Mouse (Mus musculus) lung, embryonic 15.5 days (tissue): ENCODE data around the gene Cuedc1. TPM values are rescaled to one million over a fixed set of nuclear protein-coding genes. Genes with fewer than 3 reads are reported as not detected.

Experiments used
- ATAC-seq: fragments of 200-750 bp; cut with Nextera tagmentation; 2 replicates; pipeline ENCODE4 v1.8.0; 2017; ENCODE audit warnings: moderate number of reproducible peaks, borderline replicate concordance; ENCODE audit not compliant: low FRiP score, low TSS enrichment; ENCODE audit errors: extremely low read depth
- H3K27ac ChIP-seq: fragments of 300-500 bp; sonication (generic); 2 replicates; pipeline ENCODE4 v1.5.1; 2015; ENCODE audit warnings: moderate library complexity, mild to moderate bottlenecking, inconsistent platforms
- H3K27me3 ChIP-seq: fragments of 300-500 bp; sonication (generic); 2 replicates; pipeline ENCODE4 v1.6.1; 2015; ENCODE audit warnings: inconsistent platforms
- H3K36me3 ChIP-seq: fragments of 300-500 bp; sonication (generic); 2 replicates; pipeline ENCODE4 v1.6.1; 2015; ENCODE audit warnings: inconsistent platforms
- H3K4me1 ChIP-seq: fragments of 300-500 bp; sonication (generic); 2 replicates; pipeline ENCODE4 v1.6.1; 2015; ENCODE audit warnings: inconsistent platforms
- H3K4me2 ChIP-seq: fragments of 300-500 bp; sonication (generic); 2 replicates; pipeline ENCODE4 v1.6.1; 2015; ENCODE audit warnings: inconsistent platforms, mild to moderate bottlenecking, moderate library complexity
- H3K4me3 ChIP-seq: fragments of 300-500 bp; sonication (generic); 2 replicates; pipeline ENCODE4 v1.5.1; 2015; ENCODE audit warnings: mild to moderate bottlenecking, inconsistent platforms
- H3K9ac ChIP-seq: fragments of 300-500 bp; sonication (generic); 2 replicates; pipeline ENCODE4 v1.6.1; 2015; ENCODE audit warnings: inconsistent platforms
- H3K9me3 ChIP-seq: fragments of 300-500 bp; sonication (generic); 2 replicates; pipeline ENCODE4 v1.6.1; 2016; ENCODE audit warnings: inconsistent platforms
- WGBS: fragments of 180-500 bp; shearing (Covaris S2); methylation state at CpG from one replicate; pipeline ENCODE4 v1.1.7; 2015; 5-methylcytosine and 5-hydroxymethylcytosine counted together
- polyA plus RNA-seq: library from polyadenylated mRNA; unstranded; fragments of >200 nt; fragmentation: Nextera tagmentation; extraction: Ambion mirVana; gene quantifications from 2 replicates; pipeline ENCODE4 v1.2.1, GENCODE M21; 2015

Gene Cuedc1
- polyA plus RNA-seq, 1 experiment from 2014 or later: 19.7 TPM

DNA sequence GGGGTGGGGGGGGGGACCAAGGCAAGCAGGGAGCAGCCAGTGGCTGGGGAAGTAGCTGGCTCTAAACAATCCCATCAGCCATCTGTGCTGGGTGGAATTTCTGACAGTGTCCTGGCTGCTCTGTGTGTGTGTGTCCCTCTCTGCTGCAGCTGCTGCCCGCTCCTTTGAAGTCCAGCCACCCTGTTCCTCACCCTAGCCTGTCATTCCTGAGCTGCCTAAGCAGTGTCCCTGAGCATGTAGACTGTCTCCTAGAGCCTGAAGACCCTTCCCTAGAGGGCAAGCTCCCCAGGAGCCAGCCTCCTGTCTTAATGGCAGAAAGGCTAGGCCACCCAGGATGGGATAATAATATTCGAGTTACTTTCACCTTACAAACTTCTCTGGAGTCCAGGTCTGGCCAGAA is 58.5 kb downstream of the Cuedc1 start:
- Histone ChIP-seq H3K9ac (no peak overlapping the region; the same call in 1 of the 2 replicates), H3K4me1 (peaks cover 87% of the 10 kb centered on the region), H3K27me3 (no peaks in the 10 kb centered on the region), H3K4me2 (no peak overlapping the region), H3K4me3 (no peak overlapping the region), H3K27ac (peak overlapping the region; percentile 88), H3K36me3 (no peaks in the 10 kb centered on the region), H3K9me3 (no peaks in the 10 kb centered on the region)
- peak; percentile 60; the same call in 1 of the 2 replicates for ATAC-seq
- WGBS: 29% methylated on average over 2 of the region's 2 CpGs

DNA sequence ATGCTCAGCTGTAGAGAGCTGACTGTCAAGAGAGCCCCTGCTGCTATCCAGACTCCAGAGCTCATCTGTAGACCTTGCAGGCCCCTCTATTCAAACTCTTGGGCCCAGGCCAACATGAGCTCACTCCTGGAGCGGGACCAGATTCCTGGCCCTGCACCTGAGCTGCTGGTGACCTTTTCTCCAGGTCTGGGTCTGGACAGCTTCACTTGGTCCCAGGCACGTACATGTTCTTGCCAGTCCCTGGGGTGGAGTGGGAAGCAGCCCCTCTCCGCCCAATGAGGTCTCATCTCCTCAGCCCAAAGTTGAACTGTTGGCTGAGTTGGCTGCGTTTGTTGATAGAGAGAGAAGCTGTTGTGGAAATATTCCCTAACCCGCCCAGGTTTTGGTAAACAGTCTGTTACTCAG is 61.0 kb downstream of the Cuedc1 start:
- Histone ChIP-seq H3K27me3 (no peaks in the 10 kb centered on the region), H3K36me3 (no peaks in the 10 kb centered on the region), H3K4me1 (peaks cover 76% of the 10 kb centered on the region), H3K9ac (no peak overlapping the region), H3K27ac (peak overlapping the region; percentile 91), H3K4me2 (no peak overlapping the region), H3K4me3 (no peak overlapping the region), H3K9me3 (no peaks in the 10 kb centered on the region)
- ATAC-seq: no peak
- WGBS: 39% methylated on average over 5 of the region's 5 CpGs

DNA sequence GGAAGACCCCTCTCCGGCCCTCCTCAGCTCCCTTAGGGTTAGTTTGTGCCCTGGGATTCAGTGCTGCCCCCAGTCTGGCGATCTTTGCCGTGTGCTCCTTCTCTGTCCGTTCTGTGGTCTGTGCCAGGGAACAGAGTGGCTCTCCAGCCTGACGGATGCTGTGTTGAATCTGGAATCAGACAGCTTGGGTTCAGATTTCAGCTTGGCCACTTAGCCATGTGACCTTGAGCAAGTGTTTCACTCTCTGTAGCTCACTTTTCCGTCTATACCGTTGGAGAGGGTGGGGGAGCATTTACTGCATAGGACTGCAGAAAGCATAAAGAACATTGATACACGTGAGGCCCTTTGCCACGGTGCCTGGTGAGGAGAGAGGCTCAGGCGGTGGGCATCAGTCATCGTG is 61.5 kb downstream of the Cuedc1 start:
- Histone ChIP-seq H3K9me3 (no peaks in the 10 kb centered on the region), H3K9ac (no peak overlapping the region), H3K27me3 (no peaks in the 10 kb centered on the region), H3K4me3 (no peak overlapping the region), H3K36me3 (no peaks in the 10 kb centered on the region), H3K4me1 (peaks cover 73% of the 10 kb centered on the region), H3K4me2 (no peak overlapping the region), H3K27ac (peak overlapping the region; percentile 91)
- no peak for ATAC-seq
- 44% methylated on average over 11 of the region's 11 CpGs for WGBS

DNA sequence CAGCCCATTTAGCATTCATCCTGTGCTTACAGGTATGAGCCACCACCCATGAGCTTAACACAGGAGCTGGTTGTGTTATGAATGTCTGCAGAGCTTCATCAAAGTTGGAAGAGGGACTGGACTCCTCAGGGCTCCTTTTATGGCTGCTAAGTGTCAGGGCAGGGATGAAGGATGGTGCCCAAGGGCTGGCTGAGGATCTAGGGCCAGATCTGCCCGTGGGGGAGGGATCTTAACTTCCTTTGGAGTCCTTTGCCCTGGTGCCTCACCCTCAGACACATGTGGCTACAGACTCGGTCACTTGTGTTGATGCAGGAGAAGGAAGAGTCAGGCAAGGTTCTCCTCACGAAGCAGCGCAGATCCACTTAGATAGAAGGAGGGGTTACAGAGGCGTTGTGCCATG is 62.5 kb downstream of the Cuedc1 start:
- Histone ChIP-seq H3K27me3 (no peaks in the 10 kb centered on the region), H3K9ac (no peak overlapping the region), H3K36me3 (no peaks in the 10 kb centered on the region), H3K27ac (peak overlapping the region; percentile 91), H3K4me2 (no peak overlapping the region), H3K9me3 (no peaks in the 10 kb centered on the region), H3K4me1 (peaks cover 73% of the 10 kb centered on the region), H3K4me3 (no peak overlapping the region)
- ATAC-seq: no peak
- WGBS: 54% methylated on average over 5 of the region's 5 CpGs

DNA sequence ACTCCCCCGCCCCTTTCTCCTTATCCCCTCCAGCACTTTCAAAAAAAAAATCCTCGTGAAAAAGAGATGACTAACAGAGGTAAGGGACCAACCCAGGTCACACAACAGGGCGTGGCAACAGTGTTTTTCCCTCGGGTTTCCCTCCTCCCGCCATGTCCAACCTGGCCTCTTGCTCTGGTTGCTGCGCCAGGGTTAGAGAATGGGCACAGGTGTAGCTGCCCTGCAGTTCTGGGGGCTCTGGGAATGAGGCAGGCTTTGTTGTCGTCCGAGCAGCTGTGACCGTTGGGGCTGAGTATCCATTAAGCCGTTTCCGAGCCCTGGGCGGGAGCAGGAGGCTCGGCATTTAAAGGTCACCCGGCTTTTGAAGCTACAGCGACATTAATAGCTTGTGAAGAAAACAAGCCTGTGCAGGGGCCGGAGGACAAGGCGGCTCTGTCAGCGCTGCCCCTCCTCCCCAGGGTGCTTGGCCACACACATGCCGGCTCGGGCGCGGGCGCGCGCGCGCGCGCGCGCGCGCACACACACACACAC is 63.3 kb downstream of the Cuedc1 start:
- Histone ChIP-seq H3K4me2 (peak overlapping the region; percentile 71), H3K36me3 (no peaks in the 10 kb centered on the region), H3K9ac (no peak overlapping the region), H3K4me1 (peaks cover 73% of the 10 kb centered on the region), H3K27me3 (no peaks in the 10 kb centered on the region), H3K4me3 (peak overlapping the region; percentile 31), H3K9me3 (no peaks in the 10 kb centered on the region), H3K27ac (peak overlapping the region; percentile 91)
- ATAC-seq: peak; percentile 47; the same call in 1 of the 2 replicates
- WGBS: under 1% methylated on average over 21 of the region's 33 CpGs

DNA sequence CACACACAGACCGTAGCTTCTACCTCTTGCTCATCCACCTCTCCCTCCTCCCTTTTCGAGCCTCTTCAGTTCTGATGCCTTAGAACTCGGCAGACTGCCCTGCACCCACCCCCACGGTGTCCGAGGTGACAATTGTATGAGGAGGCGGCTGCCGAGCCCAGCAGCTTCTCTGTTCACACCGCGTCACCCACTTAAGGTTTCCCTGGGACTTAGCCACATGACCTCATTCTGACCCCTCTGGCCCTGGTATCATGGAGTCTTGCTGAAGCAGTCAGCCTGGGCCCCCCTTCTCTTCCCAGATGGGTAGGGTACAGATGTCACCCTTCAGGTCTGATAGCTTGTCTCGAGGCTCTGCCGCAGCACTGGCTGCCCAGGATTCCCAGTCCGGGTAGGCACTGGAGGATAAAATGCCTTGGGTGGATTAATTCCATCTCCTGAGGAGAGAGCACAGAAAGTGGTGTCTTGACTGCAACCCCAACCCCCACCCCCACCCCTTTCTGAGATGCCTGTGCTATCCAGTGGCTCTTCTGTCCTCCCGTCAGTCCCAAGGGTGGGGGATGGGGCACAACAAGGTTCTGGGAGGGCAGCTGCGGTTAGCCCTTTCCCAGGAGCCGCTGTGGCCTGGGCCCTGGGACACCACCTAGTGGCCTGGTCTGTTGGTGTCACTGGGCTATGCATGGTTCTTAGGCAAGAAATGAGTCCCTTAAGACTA is 63.9 kb downstream of the Cuedc1 start:
- H3K4me3 ChIP-seq: peak overlapping the region; percentile 31
- H3K9me3 ChIP-seq: no peaks in the 10 kb centered on the region
- H3K4me2 ChIP-seq: peak overlapping the region; percentile 71
- no peaks in the 10 kb centered on the region for H3K27me3 ChIP-seq
- no peaks in the 10 kb centered on the region for H3K36me3 ChIP-seq
- under 1% methylated on average over 14 of the region's 15 CpGs for WGBS
- peak overlapping the region; percentile 31 for H3K9ac ChIP-seq
- H3K27ac ChIP-seq: peak overlapping the region; percentile 91
- ATAC-seq: peak; percentile 78
- peaks cover 70% of the 10 kb centered on the region for H3K4me1 ChIP-seq

DNA sequence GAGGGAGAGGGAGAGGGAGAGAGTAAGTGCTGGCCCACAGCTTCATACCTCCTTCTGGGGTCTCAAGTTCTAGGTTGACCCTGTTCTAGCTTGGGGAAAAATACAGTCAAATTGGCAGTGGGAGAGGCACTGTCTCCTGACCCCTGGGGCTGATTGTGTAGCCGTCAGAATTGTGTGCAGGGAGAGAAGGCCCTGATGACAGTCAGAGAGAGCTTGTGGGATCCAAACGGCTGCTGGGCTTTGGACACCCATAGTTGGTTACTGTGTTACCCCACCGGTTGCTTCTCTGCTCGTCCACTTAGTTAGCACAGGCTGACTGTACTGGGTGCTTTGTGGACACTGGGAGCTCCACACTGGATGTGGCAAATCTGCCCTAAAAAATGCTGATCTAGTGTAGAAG is 64.9 kb downstream of the Cuedc1 start:
- Histone ChIP-seq H3K36me3 (no peaks in the 10 kb centered on the region), H3K27ac (no peak overlapping the region), H3K27me3 (no peaks in the 10 kb centered on the region; the same call in 1 of the 2 replicates), H3K4me1 (peaks cover 66% of the 10 kb centered on the region), H3K9me3 (no peaks in the 10 kb centered on the region), H3K9ac (no peak overlapping the region), H3K4me3 (no peak overlapping the region), H3K4me2 (no peak overlapping the region)
- no peak for ATAC-seq
- WGBS: 49% methylated on average over 4 of the region's 4 CpGs

DNA sequence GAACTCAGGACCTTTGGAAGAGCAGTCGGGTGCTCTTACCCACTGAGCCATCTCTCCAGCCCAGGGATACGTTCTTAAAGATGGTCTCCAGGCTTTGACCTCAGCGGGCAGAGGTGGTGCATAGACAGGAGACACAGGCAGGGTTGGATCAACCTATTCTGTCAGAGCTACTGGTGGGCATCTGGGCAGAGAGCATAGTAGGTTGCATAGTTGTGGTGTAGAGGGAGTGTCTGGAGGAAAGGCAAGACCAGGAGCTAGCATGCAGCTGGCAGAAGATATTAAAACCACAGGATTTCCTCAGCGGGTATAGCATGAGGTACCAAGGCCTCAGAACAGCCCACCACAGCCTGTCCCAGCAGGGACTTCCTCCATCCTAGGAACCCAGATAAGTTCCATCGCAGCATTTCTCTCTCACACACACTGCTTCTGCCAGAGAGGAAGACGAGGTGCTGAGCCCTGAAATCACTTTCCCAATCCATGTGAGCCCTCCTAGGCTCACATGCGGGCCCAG is 66.4 kb downstream of the Cuedc1 start:
- H3K27ac ChIP-seq: peak overlapping the region; percentile 80
- no peak overlapping the region; the same call in 1 of the 2 replicates for H3K9ac ChIP-seq
- 82% methylated on average over 7 of the region's 7 CpGs for WGBS
- H3K4me2 ChIP-seq: no peak overlapping the region
- H3K4me3 ChIP-seq: no peak overlapping the region
- H3K27me3 ChIP-seq: no peaks in the 10 kb centered on the region; the same call in 1 of the 2 replicates
- H3K9me3 ChIP-seq: no peaks in the 10 kb centered on the region
- no peaks in the 10 kb centered on the region for H3K36me3 ChIP-seq
- no peak for ATAC-seq
- H3K4me1 ChIP-seq: peaks cover 57% of the 10 kb centered on the region

DNA sequence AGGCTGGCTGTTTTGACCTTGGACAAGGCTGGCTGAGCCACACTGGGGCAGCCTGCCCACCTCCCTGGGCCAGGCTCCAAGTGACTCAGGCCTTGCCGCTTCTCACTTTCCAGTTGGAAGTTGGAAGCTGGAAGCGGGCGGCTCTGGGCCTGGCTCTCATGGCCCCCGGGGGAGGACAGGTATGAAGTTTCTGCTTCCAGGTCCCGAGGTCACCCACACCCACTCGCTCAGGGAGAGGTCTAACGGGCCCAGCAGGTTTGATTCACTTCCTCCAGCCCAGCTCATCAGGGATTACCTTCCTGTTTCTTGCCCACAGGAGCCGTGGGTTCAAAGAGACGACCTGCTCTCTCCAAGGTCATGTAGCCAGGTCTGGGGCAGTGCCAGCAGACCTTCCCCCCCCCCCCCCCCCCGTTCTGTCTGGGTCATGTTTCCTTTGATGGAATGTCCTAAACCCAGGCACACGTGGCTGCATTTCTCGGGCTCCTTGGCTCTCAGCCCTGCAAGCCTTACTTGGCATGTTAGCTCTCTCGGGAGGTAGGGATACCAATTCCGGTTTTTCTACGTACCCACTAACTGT is 67.0 kb downstream of the Cuedc1 start:
- Histone ChIP-seq H3K4me1 (peaks cover 55% of the 10 kb centered on the region), H3K27me3 (no peaks in the 10 kb centered on the region; the same call in 1 of the 2 replicates), H3K9me3 (no peaks in the 10 kb centered on the region), H3K4me3 (no peak overlapping the region), H3K36me3 (no peaks in the 10 kb centered on the region), H3K27ac (peak overlapping the region; percentile 80), H3K4me2 (no peak overlapping the region), H3K9ac (no peak overlapping the region; the same call in 1 of the 2 replicates)
- ATAC-seq: no peak
- WGBS: 15% methylated on average over 15 of the region's 15 CpGs

DNA sequence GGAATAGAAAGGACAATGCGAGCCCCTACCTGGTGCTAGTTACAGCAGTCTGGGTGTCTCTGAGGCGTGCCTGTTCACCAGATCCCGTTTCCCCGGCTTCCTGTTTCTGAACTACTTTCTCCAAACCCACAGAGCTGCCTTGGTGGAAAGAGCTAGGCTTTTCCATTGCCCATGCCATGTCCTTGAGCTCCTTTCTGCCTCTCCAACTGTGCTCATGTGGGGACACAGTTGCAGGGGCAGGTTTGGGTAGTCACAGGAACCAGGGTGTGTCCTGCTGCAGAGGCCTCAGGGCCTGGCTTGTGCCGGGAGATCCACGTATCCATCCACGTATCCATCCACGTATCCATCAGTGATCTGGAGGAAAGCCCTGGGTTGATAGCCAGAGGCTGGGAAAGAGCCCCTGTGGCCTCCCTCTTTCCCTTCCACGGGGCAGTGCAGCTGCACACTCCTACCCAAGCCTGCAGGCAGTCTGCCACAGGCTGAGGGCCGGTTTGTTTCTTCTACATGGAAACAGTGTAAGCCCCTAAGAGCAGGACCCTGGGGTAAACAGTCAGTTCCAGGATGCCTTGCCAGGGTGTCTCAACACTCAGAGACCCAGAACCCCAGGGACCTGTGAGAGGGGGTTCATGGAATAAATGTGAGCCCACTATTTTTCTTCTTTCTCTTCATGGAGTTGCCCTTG is 68.0 kb downstream of the Cuedc1 start:
- Histone ChIP-seq H3K27me3 (no peaks in the 10 kb centered on the region; the same call in 1 of the 2 replicates), H3K4me1 (peaks cover 47% of the 10 kb centered on the region), H3K27ac (peak overlapping the region; percentile 80), H3K9ac (0 out of 2 replicates have a peak overlapping the region, but pooled peaks have one; percentile 10), H3K9me3 (no peaks in the 10 kb centered on the region), H3K4me3 (no peak overlapping the region), H3K36me3 (no peaks in the 10 kb centered on the region), H3K4me2 (no peak overlapping the region)
- ATAC-seq: no peak
- 61% methylated on average over 10 of the region's 10 CpGs for WGBS

DNA sequence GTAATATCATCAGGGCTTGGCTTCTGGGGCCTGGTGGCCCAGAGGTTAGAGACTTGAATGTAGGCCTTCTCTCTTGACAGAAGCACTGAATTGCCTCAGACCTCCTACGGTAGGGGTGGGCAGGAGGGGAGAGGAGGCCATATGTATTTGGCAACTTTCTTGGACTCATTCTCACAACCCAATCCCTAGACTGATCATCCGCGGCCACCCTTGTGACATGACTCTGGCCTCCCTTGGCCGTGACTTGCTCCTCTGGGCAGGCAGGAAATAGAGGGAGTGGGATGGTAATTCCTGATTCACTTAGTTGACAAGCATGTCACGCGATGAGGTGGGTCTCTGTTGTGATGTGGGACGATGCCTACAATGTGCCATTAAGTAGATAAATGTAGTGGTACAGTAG is 68.6 kb downstream of the Cuedc1 start:
- Histone ChIP-seq H3K4me2 (no peak overlapping the region), H3K4me3 (no peak overlapping the region), H3K9me3 (no peaks in the 10 kb centered on the region), H3K27ac (no peak overlapping the region), H3K27me3 (no peaks in the 10 kb centered on the region; the same call in 1 of the 2 replicates), H3K36me3 (no peaks in the 10 kb centered on the region), H3K4me1 (peaks cover 44% of the 10 kb centered on the region), H3K9ac (no peak overlapping the region)
- ATAC-seq: no peak
- 81% methylated on average over 7 of the region's 7 CpGs for WGBS
